Mouse (Mus musculus) kidney, embryonic 14.5 days (tissue): ENCODE measurements around the gene Sms. TPM values are rescaled to one million over a fixed set of nuclear protein-coding genes. Genes with fewer than 3 reads are reported as not detected.

ENCODE experiments used
- ATAC-seq: fragments of 200-750 bp; cut with Nextera tagmentation; 2 replicates; pipeline ENCODE4 v1.8.0; 2017; ENCODE audit warnings: moderate number of reproducible peaks, mild to moderate bottlenecking, moderate TSS enrichment, moderate library complexity; ENCODE audit not compliant: low FRiP score, low TSS enrichment
- H3K27ac ChIP-seq: fragments of 300-500 bp; sonication (generic); 2 replicates; pipeline ENCODE4 v1.5.1; 2014; ENCODE audit warnings: low read depth, mild to moderate bottlenecking, low read length, moderate library complexity, mixed read lengths
- H3K27me3 ChIP-seq: fragments of 300-500 bp; sonication (generic); 2 replicates; pipeline ENCODE4 v1.6.1; 2014; ENCODE audit warnings: mild to moderate bottlenecking, low read length; ENCODE audit not compliant: control insufficient read depth, insufficient read depth
- H3K36me3 ChIP-seq: fragments of 300-500 bp; sonication (generic); 2 replicates; pipeline ENCODE4 v1.6.1; 2014; ENCODE audit warnings: low read length, mixed read lengths; ENCODE audit not compliant: control insufficient read depth, insufficient read depth
- H3K4me1 ChIP-seq: fragments of 300-500 bp; sonication (generic); 2 replicates; pipeline ENCODE4 v1.6.1; 2014; ENCODE audit warnings: low read length, mixed read lengths; ENCODE audit not compliant: control insufficient read depth, insufficient read depth
- H3K4me2 ChIP-seq: fragments of 300-500 bp; sonication (generic); replicated peaks from 2 replicates; pipeline ENCODE4 v1.6.1; 2014; ENCODE audit warnings: low read depth, mild to moderate bottlenecking, low read length
- H3K4me3 ChIP-seq: fragments of 300-500 bp; sonication (generic); 2 replicates; pipeline ENCODE4 v1.5.1; 2014; ENCODE audit warnings: mild to moderate bottlenecking, low read length
- H3K9ac ChIP-seq: fragments of 300-500 bp; sonication (generic); 2 replicates; pipeline ENCODE4 v1.6.1; 2014; ENCODE audit warnings: low read depth, mild to moderate bottlenecking, low read length, moderate library complexity
- H3K9me3 ChIP-seq: fragments of 300-500 bp; sonication (generic); 2 replicates; pipeline ENCODE4 v1.6.1; 2016; ENCODE audit warnings: low read length; ENCODE audit not compliant: control insufficient read depth
- WGBS: fragments of 180-500 bp; shearing (Covaris S2); extraction: QIAGEN DNeasy Blood & Tissue Kit; methylation state at CpG from one replicate; pipeline ENCODE4 v1.1.7; 2014; 5-methylcytosine and 5-hydroxymethylcytosine counted together
- polyA plus RNA-seq: library from polyadenylated mRNA; unstranded; fragments of >200 nt; fragmentation: Nextera tagmentation; extraction: Ambion mirVana; gene quantifications from 2 replicates; pipeline ENCODE4 v1.2.1, GENCODE M21; 2014

The Sms gene
- polyA plus RNA-seq, 1 experiment from 2014 or later, result 77.7 TPM

GRCm38 (mm10) chrX:157489871-157490721 lies 2.0 kb downstream of the Sms start:
- Histone ChIP-seq H3K4me1 (no peaks in the 10 kb centered on the region), H3K4me3 (peak overlapping the region; percentile 69), H3K9me3 (no peaks in the 10 kb centered on the region), H3K9ac (no peak overlapping the region), H3K4me2 (peak overlapping the region; percentile 48), H3K36me3 (no peaks in the 10 kb centered on the region), H3K27me3 (no peaks in the 10 kb centered on the region), H3K27ac (no peak overlapping the region)
- ATAC-seq, result no peak
- 22% methylated on average over 9 of the region's 9 CpGs for WGBS

GRCm38 (mm10) chrX:157488831-157489230 lies 3.3 kb downstream of the Sms start:
- Histone ChIP-seq H3K9me3 (no peaks in the 10 kb centered on the region), H3K4me3 (no peak overlapping the region), H3K4me1 (no peaks in the 10 kb centered on the region), H3K36me3 (no peaks in the 10 kb centered on the region), H3K27ac (no peak overlapping the region), H3K9ac (no peak overlapping the region), H3K27me3 (no peaks in the 10 kb centered on the region), H3K4me2 (no peak overlapping the region)
- 87% methylated on average over 3 of the region's 3 CpGs for WGBS
- no peak for ATAC-seq

GRCm38 (mm10) chrX:157486765-157487164 lies 5.3 kb downstream of the Sms start:
- no peaks in the 10 kb centered on the region for H3K27me3 ChIP-seq
- no peak overlapping the region for H3K4me3 ChIP-seq
- no peak overlapping the region for H3K27ac ChIP-seq
- H3K4me1 ChIP-seq, result no peaks in the 10 kb centered on the region
- no peaks in the 10 kb centered on the region for H3K36me3 ChIP-seq
- 71% methylated on average over 2 of the region's 2 CpGs for WGBS
- no peak overlapping the region for H3K4me2 ChIP-seq
- no peak for ATAC-seq
- H3K9me3 ChIP-seq, result no peaks in the 10 kb centered on the region
- no peak overlapping the region for H3K9ac ChIP-seq

GRCm38 (mm10) chrX:157482842-157483241 lies 9.2 kb downstream of the Sms start:
- ATAC-seq, result no peak
- Histone ChIP-seq H3K27ac (no peak overlapping the region), H3K9me3 (no peaks in the 10 kb centered on the region), H3K9ac (no peak overlapping the region), H3K36me3 (no peaks in the 10 kb centered on the region), H3K4me3 (no peak overlapping the region), H3K4me1 (no peaks in the 10 kb centered on the region), H3K4me2 (no peak overlapping the region), H3K27me3 (no peaks in the 10 kb centered on the region)
- WGBS, result 86% methylated on average over 2 of the region's 2 CpGs

GRCm38 (mm10) chrX:157481860-157482259 lies 10.2 kb downstream of the Sms start:
- Histone ChIP-seq H3K9ac (no peak overlapping the region), H3K9me3 (no peaks in the 10 kb centered on the region), H3K4me3 (no peak overlapping the region), H3K4me2 (no peak overlapping the region), H3K27ac (no peak overlapping the region), H3K27me3 (no peaks in the 10 kb centered on the region), H3K4me1 (no peaks in the 10 kb centered on the region), H3K36me3 (no peaks in the 10 kb centered on the region)
- ATAC-seq, result no peak
- WGBS, result 89% methylated on average over 2 of the region's 2 CpGs

- no peak for ATAC-seq
- Histone ChIP-seq H3K27me3 (no peaks in the 10 kb centered on the region), H3K9ac (no peak overlapping the region), H3K4me2 (no peak overlapping the region), H3K9me3 (no peaks in the 10 kb centered on the region), H3K27ac (no peak overlapping the region), H3K4me3 (no peak overlapping the region), H3K4me1 (no peaks in the 10 kb centered on the region), H3K36me3 (no peaks in the 10 kb centered on the region)
- 61% methylated on average over 3 of the region's 3 CpGs for WGBS
These were observed 14.8 kb downstream of the Sms start for GRCm38 (mm10) chrX:157477328-157477727.

GRCm38 (mm10) chrX:157476153-157476810 lies 15.8 kb downstream of the Sms start:
- no peak for ATAC-seq
- no peak overlapping the region for H3K4me3 ChIP-seq

GRCm38 (mm10) chrX:157471711-157472660 lies 20.1 kb downstream of the Sms start:
- no peak for ATAC-seq
- Histone ChIP-seq H3K9ac (no peak overlapping the region), H3K27me3 (no peaks in the 10 kb centered on the region), H3K4me2 (no peak overlapping the region), H3K4me1 (no peaks in the 10 kb centered on the region), H3K4me3 (no peak overlapping the region), H3K27ac (no peak overlapping the region), H3K9me3 (no peaks in the 10 kb centered on the region), H3K36me3 (0 out of 2 replicates have a peak, but pooled peaks cover 3% of the 10 kb centered on the region)
- 81% methylated on average over 8 of the region's 8 CpGs for WGBS

More at GRCm38 (mm10) chrX:157476153-157476810, 15.8 kb downstream of the Sms start:
- Histone ChIP-seq H3K27ac (no peak overlapping the region), H3K36me3 (no peaks in the 10 kb centered on the region), H3K9ac (no peak overlapping the region), H3K27me3 (no peaks in the 10 kb centered on the region), H3K4me2 (no peak overlapping the region), H3K4me1 (no peaks in the 10 kb centered on the region), H3K9me3 (no peaks in the 10 kb centered on the region)
- 83% methylated on average over 4 of the region's 4 CpGs for WGBS
